In genomic region chr10:42635046-42635445, GRCm38 (mm10) we compare ENCODE assay signal across 11 mouse cellular contexts. TPM values are rescaled to one million over a fixed set of nuclear protein-coding genes. Genes with fewer than 3 reads are reported as not detected.
DNase-seq lines count a peak whose midpoint lies in the region; ATAC-seq and TF ChIP-seq lines count a peak whose summit lies in the region.
"Had no signal": no experiment of that assay in that cellular context is flagged by ENCODE, and none has a peak within 500 bp of the region (broad histone marks: within the 10 kb centered on the region; RNA-seq: fewer than 3 reads in every experiment).

No protein-coding gene starts in this region.

- H3K27ac ChIP-seq in gastrocnemius, adult 2 months = no peak overlapping the region
- H3K27ac ChIP-seq in limb, embryonic 11.5 days (replicated peaks; ENCODE audit: low read depth, low read length) = no peak overlapping the region
- no peak overlapping the region for H3K27ac ChIP-seq in limb, embryonic 10.5 days
- H3K27ac ChIP-seq in forebrain, embryonic 11.5 days (ENCODE audit: low read depth, low read length) = peak overlapping the region; percentile 41; the same call in 1 of the 2 replicates
- no peak overlapping the region for H3K27ac ChIP-seq in midbrain, embryonic 13.5 days
- H3K27ac ChIP-seq: liver, embryonic 13.5 days had no signal

- H3K9ac ChIP-seq in limb, embryonic 11.5 days (ENCODE audit: low read length) = no peak overlapping the region
- H3K9ac ChIP-seq in forebrain, embryonic 11.5 days (ENCODE audit: low read length) = peak overlapping the region; percentile 71
- no peak overlapping the region for H3K9ac ChIP-seq in midbrain, embryonic 13.5 days (replicated peaks)
- H3K9ac ChIP-seq: liver, embryonic 13.5 days had no signal

- no peaks in the 10 kb centered on the region for H3K9me3 ChIP-seq in limb, embryonic 11.5 days (ENCODE audit: control insufficient read depth, low read length)
- H3K9me3 ChIP-seq in limb, embryonic 10.5 days (replicated peaks) = no peaks in the 10 kb centered on the region
- H3K9me3 ChIP-seq in forebrain, embryonic 11.5 days (ENCODE audit: control insufficient read depth, low read length) = no peaks in the 10 kb centered on the region
- H3K9me3 ChIP-seq in midbrain, embryonic 13.5 days = no peaks in the 10 kb centered on the region
- H3K9me3 ChIP-seq: liver, embryonic 13.5 days had no signal

- no peak for DNase-seq in gastrocnemius, adult 2 months
- DNase-seq in gastrocnemius, adult 8-10 months (ENCODE audit: low spot score in 2 of 2) = no peak
- DNase-seq in limb, embryonic 11.5 days (ENCODE audit: low spot score) = peak; percentile 34
- no peak for DNase-seq in limb, embryonic 10.5 days (ENCODE audit: low spot score)
- DNase-seq in forebrain, embryonic 11.5 days (ENCODE audit: low spot score) = no peak
- no peak for DNase-seq in thymus, adult 18-20 months
- no peak for DNase-seq in lung, postnatal 14 days
- DNase-seq: cerebellum, postnatal 14 days; liver, embryonic 13.5 days had no signal

- intact Hi-C loops in gastrocnemius, adult 2 months (cut with DNase I) = loop anchor here (5.0 to 10.0 kb wide), 3 partner anchors 100 to 653 kb away; no protein-coding TSS in a partner anchor

- no peak for TF ChIP-seq CTCF in gastrocnemius, adult 2 months (IDR thresholded peaks at IDR 0.05)

- peaks cover 4% of the 10 kb centered on the region; the same call in 1 of the 2 replicates for H3K4me1 ChIP-seq in limb, embryonic 11.5 days (ENCODE audit: control insufficient read depth, insufficient read depth, low read length)
- H3K4me1 ChIP-seq in limb, embryonic 10.5 days = peaks cover 30% of the 10 kb centered on the region
- peaks cover 43% of the 10 kb centered on the region for H3K4me1 ChIP-seq in forebrain, embryonic 11.5 days (replicated peaks; ENCODE audit: control insufficient read depth, insufficient read depth, low read length)
- H3K4me1 ChIP-seq in midbrain, embryonic 13.5 days (replicated peaks) = peaks cover 62% of the 10 kb centered on the region

- ATAC-seq in limb, embryonic 11.5 days (ENCODE audit: insufficient number of reproducible peaks, low FRiP score, low TSS enrichment, low read depth) = no peak
- no peak for ATAC-seq in forebrain, embryonic 11.5 days (replicated peaks; ENCODE audit: low FRiP score)
- ATAC-seq in midbrain, embryonic 13.5 days = no peak
- ATAC-seq: Patski had no signal

- 3% methylated on average over 11 of the region's 11 CpGs for WGBS in limb, embryonic 11.5 days
- 3% methylated on average over 11 of the region's 11 CpGs for WGBS in limb, embryonic 10.5 days
- 1% methylated on average over 11 of the region's 11 CpGs for WGBS in forebrain, embryonic 11.5 days
- 2% methylated on average over 11 of the region's 11 CpGs for WGBS in midbrain, embryonic 13.5 days

- no peaks in the 10 kb centered on the region for H3K36me3 ChIP-seq in limb, embryonic 11.5 days (ENCODE audit: control insufficient read depth, insufficient read depth, low read length)
- H3K36me3 ChIP-seq in limb, embryonic 10.5 days = no peaks in the 10 kb centered on the region
- H3K36me3 ChIP-seq in forebrain, embryonic 11.5 days (ENCODE audit: control insufficient read depth, insufficient read depth, low read length) = no peaks in the 10 kb centered on the region
- no peaks in the 10 kb centered on the region for H3K36me3 ChIP-seq in midbrain, embryonic 13.5 days
- H3K36me3 ChIP-seq: liver, embryonic 13.5 days had no signal

- no peak overlapping the region for H3K4me2 ChIP-seq in limb, embryonic 11.5 days (ENCODE audit: low read depth, severe bottlenecking)
- H3K4me2 ChIP-seq in forebrain, embryonic 11.5 days (ENCODE audit: low read depth, low read length, severe bottlenecking) = peak overlapping the region; percentile 79
- peak overlapping the region; percentile 52 for H3K4me2 ChIP-seq in midbrain, embryonic 13.5 days (replicated peaks)

- peaks cover 74% of the 10 kb centered on the region for H3K27me3 ChIP-seq in limb, embryonic 11.5 days (ENCODE audit: control insufficient read depth, insufficient read depth, low read length)
- peaks cover 89% of the 10 kb centered on the region for H3K27me3 ChIP-seq in limb, embryonic 10.5 days (ENCODE audit: low read depth, poor library complexity, severe bottlenecking)
- H3K27me3 ChIP-seq in forebrain, embryonic 11.5 days (ENCODE audit: control insufficient read depth, insufficient read depth, low read length) = peaks cover 3% of the 10 kb centered on the region; the same call in 1 of the 2 replicates
- H3K27me3 ChIP-seq in midbrain, embryonic 13.5 days = peaks cover 72% of the 10 kb centered on the region
- H3K27me3 ChIP-seq: Patski had no signal

- peak overlapping the region; percentile 17; the same call in 1 of the 2 replicates for H3K4me3 ChIP-seq in gastrocnemius, adult 2 months
- no peak overlapping the region for H3K4me3 ChIP-seq in limb, embryonic 11.5 days (ENCODE audit: low read depth, low read length)
- H3K4me3 ChIP-seq in limb, embryonic 10.5 days = no peak overlapping the region
- peak overlapping the region; percentile 38 for H3K4me3 ChIP-seq in forebrain, embryonic 11.5 days (ENCODE audit: low read depth, low read length)
- peak overlapping the region; percentile 31; the same call in 1 of the 2 replicates for H3K4me3 ChIP-seq in midbrain, embryonic 13.5 days (replicated peaks)

RNA-seq across cellular contexts. Expression of gene Ostm1, which starts 51.4 kb away (rescaled TPM):
- total RNA-seq in gastrocnemius, adult 2 months (2021) = 10 to 100 TPM; 14.7 to 22.2 TPM
- total RNA-seq in gastrocnemius, adult 8-10 months (2022) = 10 to 100 TPM; 18.6 to 21.5 (median 20.9) TPM
- 8.0 and 8.2 TPM in 2 replicates for polyA plus RNA-seq in limb, embryonic 11.5 days (2014; fragmentation: Nextera tagmentation; extraction: Ambion mirVana)
- polyA plus RNA-seq in limb, embryonic 10.5 days (2016; fragmentation: Nextera tagmentation; extraction: Ambion mirVana) = 8.4 and 8.9 TPM in 2 replicates
- 54.6 and 59.0 TPM in 2 replicates for polyA plus RNA-seq in forebrain, embryonic 11.5 days (2014; fragmentation: Nextera tagmentation; extraction: Ambion mirVana)
- polyA plus RNA-seq in midbrain, embryonic 13.5 days (2015; fragmentation: Nextera tagmentation; extraction: Ambion mirVana) = 35.6 and 37.4 TPM in 2 replicates

RNA-seq across cellular contexts. Expression of gene Nr2e1, which starts 51.6 kb away (rescaled TPM):
- total RNA-seq in gastrocnemius, adult 2 months (2021) = not detected
- not detected for total RNA-seq in gastrocnemius, adult 8-10 months (2022)
- not detected in 2 replicates for polyA plus RNA-seq in limb, embryonic 11.5 days (2014; fragmentation: Nextera tagmentation; extraction: Ambion mirVana)
- not detected in 2 replicates for polyA plus RNA-seq in limb, embryonic 10.5 days (2016; fragmentation: Nextera tagmentation; extraction: Ambion mirVana)
- 117 and 119 TPM in 2 replicates for polyA plus RNA-seq in forebrain, embryonic 11.5 days (2014; fragmentation: Nextera tagmentation; extraction: Ambion mirVana)
- polyA plus RNA-seq in midbrain, embryonic 13.5 days (2015; fragmentation: Nextera tagmentation; extraction: Ambion mirVana) = 14.8 and 16.9 TPM in 2 replicates
- polyA plus RNA-seq: liver, embryonic 13.5 days; Patski had no signal

Comparison
In these comparisons a context has a peak if more than half of its experiments do, and no peak if none do; other contexts are left out.
1. H3K4me3 ChIP-seq: peak in gastrocnemius, adult 2 months (single experiment), forebrain, embryonic 11.5 days (single experiment) and midbrain, embryonic 13.5 days (single experiment); none in limb, embryonic 11.5 days (single experiment) and limb, embryonic 10.5 days (single experiment).
2. RNA of gene Nr2e1, which starts 51.6 kb away (polyA plus RNA-seq): 117 to 119 TPM in forebrain, embryonic 11.5 days and 14.8 to 16.9 TPM in midbrain, embryonic 13.5 days; not detected in limb, embryonic 11.5 days and not detected in limb, embryonic 10.5 days; every median in the first group is over 10 times any median in the second.